Mouse (Mus musculus): Measurements from ENCODE around the gene Zap70. TPM values are rescaled to one million over a fixed set of nuclear protein-coding genes. Genes with fewer than 3 reads are reported as not detected.

Gene Zap70
- 12.7 TPM for polyA plus RNA-seq (2015; fragmentation: Illumina TruSeq; extraction: RNeasy Lipid Tissue Mini Kit (QIAGEN cat#74804); ENCODE audit: insufficient read depth, low replicate concordance)

DNA sequence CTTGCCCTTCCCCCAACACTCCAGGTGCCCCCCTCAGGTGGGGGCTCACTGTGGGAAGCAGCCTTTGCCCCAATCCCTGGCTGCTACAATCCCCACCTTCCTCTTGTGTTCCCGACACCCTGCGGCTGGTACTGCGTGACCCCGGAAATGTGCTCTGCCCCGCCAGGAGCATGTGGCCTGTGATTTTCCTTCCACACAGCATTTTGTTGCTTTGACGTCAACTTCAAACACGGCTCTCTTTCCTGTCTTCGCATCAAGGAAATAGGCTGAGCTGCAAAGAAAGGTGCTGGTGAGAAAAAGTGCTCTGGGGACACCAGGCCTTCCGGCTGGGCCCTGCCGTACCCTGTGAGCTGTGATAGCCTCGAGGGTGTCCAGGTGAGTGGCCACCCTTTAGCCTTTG, at the start of gene Zap70:
Zap70 (plus strand) TSS at position 231 of the 400 bp plus-strand sequence.

DNA sequence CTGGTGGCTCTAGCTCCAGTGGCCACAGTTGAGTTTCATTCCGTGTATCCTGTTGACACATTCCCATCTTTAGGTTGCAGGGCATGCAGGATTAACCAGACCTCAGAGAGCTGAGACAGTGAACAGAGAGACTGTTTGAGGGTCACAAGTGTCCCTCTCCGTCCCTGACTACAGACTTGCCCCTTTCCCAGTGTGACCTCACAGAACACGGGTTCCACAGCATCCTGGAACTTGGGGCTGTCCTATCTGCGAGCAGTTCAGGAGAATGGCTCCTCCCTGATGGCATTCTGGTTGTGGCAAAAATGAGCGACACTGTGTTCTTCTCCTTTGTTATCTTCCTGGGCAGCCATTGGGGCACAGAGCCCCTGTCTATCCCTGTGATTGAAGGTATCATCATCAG, 47.3 kb upstream of the Zap70 start, which contains the start of gene Actr1b:
Actr1b (minus strand) TSS at position 112 of the 400 bp plus-strand sequence.

Other genes with a start within 250 kb of the Zap70 start
- gene Cnnm3, start 249.9 kb upstream of the Zap70 start, polyA plus RNA-seq (2015; fragmentation: Illumina TruSeq; extraction: RNeasy Lipid Tissue Mini Kit (QIAGEN cat#74804); ENCODE audit: insufficient read depth, low replicate concordance), result 9.5 TPM
- gene Ankrd23, start 224.9 kb upstream of the Zap70 start, polyA plus RNA-seq (2015; fragmentation: Illumina TruSeq; extraction: RNeasy Lipid Tissue Mini Kit (QIAGEN cat#74804); ENCODE audit: insufficient read depth, low replicate concordance), result 18.8 TPM
- 0.57 TPM for gene Gm42417, start 222.4 kb upstream of the Zap70 start, polyA plus RNA-seq (2015; fragmentation: Illumina TruSeq; extraction: RNeasy Lipid Tissue Mini Kit (QIAGEN cat#74804); ENCODE audit: insufficient read depth, low replicate concordance)
- 9.2 TPM for gene Ankrd39, start 214.4 kb upstream of the Zap70 start, polyA plus RNA-seq (2015; fragmentation: Illumina TruSeq; extraction: RNeasy Lipid Tissue Mini Kit (QIAGEN cat#74804); ENCODE audit: insufficient read depth, low replicate concordance)
- gene Sema4c, start 203.4 kb upstream of the Zap70 start, polyA plus RNA-seq (2015; fragmentation: Illumina TruSeq; extraction: RNeasy Lipid Tissue Mini Kit (QIAGEN cat#74804); ENCODE audit: insufficient read depth, low replicate concordance), result 7.5 TPM
- 0.30 TPM for gene Fam178b, start 78.6 kb upstream of the Zap70 start, polyA plus RNA-seq (2015; fragmentation: Illumina TruSeq; extraction: RNeasy Lipid Tissue Mini Kit (QIAGEN cat#74804); ENCODE audit: insufficient read depth, low replicate concordance)
- gene Cox5b, start 70.3 kb upstream of the Zap70 start, polyA plus RNA-seq (2015; fragmentation: Illumina TruSeq; extraction: RNeasy Lipid Tissue Mini Kit (QIAGEN cat#74804); ENCODE audit: insufficient read depth, low replicate concordance), result 227 TPM
- gene 4933424G06Rik, start 51.6 kb upstream of the Zap70 start, polyA plus RNA-seq (2015; fragmentation: Illumina TruSeq; extraction: RNeasy Lipid Tissue Mini Kit (QIAGEN cat#74804); ENCODE audit: insufficient read depth, low replicate concordance), result not detected
- 49.8 TPM for gene Actr1b, start 47.4 kb upstream of the Zap70 start, polyA plus RNA-seq (2015; fragmentation: Illumina TruSeq; extraction: RNeasy Lipid Tissue Mini Kit (QIAGEN cat#74804); ENCODE audit: insufficient read depth, low replicate concordance)
- gene Tmem131, start 181.9 kb downstream of the Zap70 start, polyA plus RNA-seq (2015; fragmentation: Illumina TruSeq; extraction: RNeasy Lipid Tissue Mini Kit (QIAGEN cat#74804); ENCODE audit: insufficient read depth, low replicate concordance), result 61.1 TPM